Mouse (Mus musculus) cerebellum, adult (tissue): ENCODE measurements around the gene Plscr3.

Experiments used
- ATAC-seq: cut with Nextera tagmentation; 2 replicates; pipeline ENCODE4 v1.9.2; 2017; ENCODE audit warnings: mild to moderate bottlenecking, moderate library complexity, mixed read lengths; ENCODE audit not compliant: insufficient number of reproducible peaks, low FRiP score, low TSS enrichment

Gene Plscr3

GRCm38 (mm10) chr11:69846198-69846680 is at the start of gene Plscr3:
TSS of gene Plscr3 (plus strand) at chr11:69846376.
- ATAC-seq: peak; percentile 78

DNA sequence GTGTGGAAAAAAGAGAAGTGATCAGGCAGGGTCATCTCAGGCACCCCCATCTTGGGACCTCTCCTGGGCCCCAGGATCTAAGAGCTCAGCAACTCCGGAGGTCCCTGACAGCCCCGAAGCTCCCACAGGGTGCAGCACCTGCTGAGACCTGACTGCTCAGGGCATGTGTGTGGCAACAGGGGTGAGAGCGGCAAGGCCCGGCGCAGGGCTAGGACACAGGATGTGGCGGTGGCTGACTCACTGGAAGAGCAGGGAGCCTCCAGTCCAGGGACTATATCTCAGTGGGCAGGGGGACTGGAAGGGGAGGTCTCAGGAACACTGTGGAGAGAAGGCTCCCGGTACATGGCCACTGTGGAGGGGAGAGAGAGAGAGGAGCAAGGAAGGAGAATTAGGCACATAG is 48.3 kb upstream of the Plscr3 start:
- no peak for ATAC-seq

- no peak for ATAC-seq
Measured at GRCm38 (mm10) chr11:69799394-69800137, 46.6 kb upstream of the Plscr3 start.

- no peak for ATAC-seq
Measured at GRCm38 (mm10) chr11:69800138-69800391, 46.1 kb upstream of the Plscr3 start.

GRCm38 (mm10) chr11:69800392-69801197 is 45.6 kb upstream of the Plscr3 start:
- no peak for ATAC-seq

DNA sequence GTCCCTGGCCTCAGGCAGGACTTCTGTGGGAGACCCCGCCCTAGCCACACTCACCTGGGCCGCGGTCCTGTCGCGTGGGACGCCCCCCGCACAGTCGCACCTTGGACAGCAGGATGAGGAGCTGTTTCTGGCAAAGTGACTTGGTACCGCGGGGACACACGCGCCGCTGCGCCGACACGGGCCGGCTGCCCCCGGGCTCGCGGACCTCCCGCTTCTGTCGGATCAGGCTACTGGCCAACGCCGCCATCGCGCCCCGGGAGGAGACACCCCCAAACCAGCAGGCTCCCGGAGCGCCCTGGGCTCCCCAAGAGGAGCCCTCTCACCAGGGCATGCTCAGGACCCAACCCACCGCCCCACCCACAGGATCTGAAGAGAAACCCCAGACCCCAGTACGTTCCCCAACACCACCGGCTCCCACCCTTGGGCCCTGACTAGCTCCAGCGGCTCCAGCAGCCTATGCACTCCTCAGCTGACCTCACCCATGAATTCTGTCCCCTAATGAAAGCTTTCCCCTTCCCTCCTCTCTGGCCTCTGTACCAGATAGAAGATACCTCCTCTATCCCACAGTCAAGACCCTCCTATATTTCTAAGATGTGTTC is 44.7 kb upstream of the Plscr3 start, which contains the start of gene Fgf11:
Fgf11 (minus strand) TSS at position 479 of the 599 bp plus-strand sequence.
- no peak for ATAC-seq

GRCm38 (mm10) chr11:69802648-69803105 is 43.5 kb upstream of the Plscr3 start:
- no peak for ATAC-seq

GRCm38 (mm10) chr11:69803328-69803727 is 42.8 kb upstream of the Plscr3 start:
- ATAC-seq: no peak

DNA sequence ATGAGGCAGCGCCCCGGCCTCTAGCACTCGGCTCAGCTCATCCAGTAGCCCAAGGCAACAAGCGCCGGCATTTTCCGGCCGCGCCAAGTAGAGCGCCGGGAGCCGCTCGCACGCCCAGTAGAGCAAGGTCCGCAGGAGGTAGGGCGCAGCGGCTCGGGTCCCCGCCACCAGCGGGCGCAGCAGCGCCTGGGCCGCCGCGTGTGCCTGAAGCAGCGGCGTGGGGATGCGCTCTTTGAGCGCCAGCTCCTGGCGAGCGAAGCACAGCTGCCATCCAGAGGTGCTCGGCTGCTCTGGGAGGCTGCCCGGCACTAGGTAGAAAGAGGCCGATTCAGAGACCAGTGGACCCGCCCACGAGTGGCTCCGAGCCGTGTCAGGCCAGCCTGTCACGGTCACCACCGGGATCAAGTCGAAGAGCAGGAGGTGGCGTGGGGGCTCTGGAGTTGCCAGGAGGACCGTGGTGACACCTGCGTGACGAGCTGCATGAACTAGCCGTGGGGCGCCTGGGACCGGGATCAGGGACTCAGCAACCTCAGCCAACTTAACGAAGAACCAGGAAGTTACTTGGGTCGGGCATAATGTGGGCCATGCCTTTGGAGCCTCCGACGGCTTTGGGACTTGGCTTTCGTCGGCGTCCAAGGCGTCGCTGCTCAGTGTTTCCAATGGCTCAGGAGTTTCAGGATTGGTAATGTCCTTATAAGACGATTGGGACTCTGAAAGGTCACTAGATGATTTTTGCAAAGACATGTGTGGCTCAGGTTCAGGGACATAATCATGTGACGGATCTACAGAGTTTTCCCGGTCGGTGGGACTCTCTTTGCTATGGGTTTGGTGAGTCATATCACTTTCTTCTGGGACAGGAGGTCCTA is 42.2 kb upstream of the Plscr3 start:
- ATAC-seq: 0 out of 2 replicates have a peak, but pooled peaks have one; percentile 31

GRCm38 (mm10) chr11:69804652-69804940 is 41.6 kb upstream of the Plscr3 start:
- ATAC-seq: no peak

- ATAC-seq: no peak
Measured at GRCm38 (mm10) chr11:69804972-69805909, 40.9 kb upstream of the Plscr3 start, which contains the start of gene Tmem102. TSS of gene Tmem102 (minus strand) at chr11:69805624.

DNA sequence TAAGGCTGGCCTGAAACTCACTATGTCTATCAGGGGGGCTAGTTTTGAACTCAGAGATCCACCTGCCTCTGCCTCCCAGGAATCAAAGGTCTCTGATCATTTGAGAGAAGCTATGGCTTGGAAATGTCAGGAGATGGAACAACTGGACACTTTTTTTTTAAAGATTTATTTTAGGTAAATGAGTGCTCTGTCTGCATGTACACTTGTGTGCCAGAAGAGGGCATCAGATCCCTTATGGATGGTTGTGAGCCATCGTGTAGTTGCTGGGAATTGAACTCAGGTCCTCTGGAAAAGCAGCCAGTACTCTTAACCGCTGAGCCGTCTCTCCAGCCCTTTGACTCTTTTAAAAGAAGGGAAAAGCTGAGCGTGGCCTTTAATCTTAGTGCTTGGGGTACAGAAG is 39.8 kb upstream of the Plscr3 start:
- no peak for ATAC-seq

- no peak for ATAC-seq
Measured at GRCm38 (mm10) chr11:69807641-69808040, 38.5 kb upstream of the Plscr3 start.

DNA sequence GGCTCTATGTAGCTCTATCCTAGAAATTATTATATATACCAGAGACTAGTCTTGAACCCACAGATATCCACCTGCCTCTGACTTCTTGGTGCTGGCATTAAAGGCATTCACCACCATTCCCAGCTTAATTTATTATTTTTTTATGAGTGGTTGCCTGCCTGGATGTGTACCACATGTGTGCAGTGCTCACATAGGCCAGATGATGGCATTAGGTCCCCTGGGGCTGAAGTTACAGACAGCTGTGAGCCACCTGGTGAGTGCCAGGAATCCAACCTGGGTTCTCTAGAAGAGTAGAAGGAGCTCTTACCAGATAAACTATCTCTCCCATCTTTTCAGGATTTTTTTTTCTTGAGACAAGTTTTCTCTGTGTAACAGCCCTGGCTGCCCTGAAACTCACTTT is 35.9 kb upstream of the Plscr3 start:
- no peak for ATAC-seq

DNA sequence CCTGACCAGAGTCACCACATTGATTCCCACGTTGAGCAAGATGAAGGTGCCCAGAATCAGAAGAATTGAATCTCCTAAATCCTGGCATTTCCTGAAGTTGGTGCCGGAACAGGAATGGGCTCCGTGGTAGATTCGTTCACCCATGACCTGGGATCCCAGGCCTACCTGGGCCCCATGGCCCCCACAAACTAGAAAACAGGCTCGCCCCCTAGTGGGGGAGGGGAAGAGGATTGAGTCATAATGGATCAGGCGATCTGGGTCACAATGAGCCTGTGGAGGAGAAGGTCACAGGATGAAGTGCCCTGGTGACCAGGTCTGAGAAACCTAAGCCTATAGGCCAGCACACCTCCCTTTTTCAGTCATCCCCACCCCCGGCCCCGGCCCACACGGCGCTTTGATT is 31.0 kb upstream of the Plscr3 start, which contains the start of gene Gm39566:
Gm39566 (minus strand) TSS at position 144 of the 400 bp plus-strand sequence.
- ATAC-seq: no peak

GRCm38 (mm10) chr11:69816520-69816919 is 29.7 kb upstream of the Plscr3 start:
- ATAC-seq: no peak

- ATAC-seq: no peak
Measured at GRCm38 (mm10) chr11:69818365-69818764, 27.8 kb upstream of the Plscr3 start, which contains the start of gene Spem2. TSS of gene Spem2 (minus strand) at chr11:69818465.

DNA sequence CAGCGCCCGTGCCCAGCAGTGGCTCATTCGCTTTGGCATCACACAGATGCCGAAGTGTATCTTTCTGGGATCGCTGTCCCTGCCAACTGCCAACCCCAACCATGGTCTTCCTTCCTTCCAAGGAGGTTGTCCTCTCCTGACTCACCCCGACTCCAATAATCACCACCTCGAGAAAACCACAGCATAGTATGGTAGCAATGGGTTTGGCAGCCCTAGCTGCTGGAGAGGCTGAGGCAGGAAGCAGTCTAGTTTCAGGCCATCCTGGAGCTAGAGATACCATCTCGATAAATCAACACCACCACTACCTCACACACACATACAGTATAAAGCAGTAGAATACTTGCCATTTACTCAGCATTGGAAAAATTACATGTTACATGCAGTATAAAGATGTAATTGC is 27.3 kb upstream of the Plscr3 start:
- ATAC-seq: no peak

GRCm38 (mm10) chr11:69822080-69822479 is 24.1 kb upstream of the Plscr3 start, which contains the start of gene Spem1:
TSS of gene Spem1 (minus strand) at chr11:69822180.
- no peak for ATAC-seq
